Mouse (Mus musculus) large intestine, adult 2 months (tissue): Measurements from ENCODE around the gene Tbc1d21. TPM values are rescaled to one million over a fixed set of nuclear protein-coding genes. Genes with fewer than 3 reads are reported as not detected.

Source experiments
- DNase-seq: peaks from one replicate; pipeline ENCODE4 v3.0.0-alpha.2; 2012; ENCODE audit warnings: low read depth, low spot score
- WGBS: fragments of 180-500 bp; shearing (Covaris S2); methylation state at CpG from one replicate; pipeline ENCODE4 v1.1.7; 2018; 5-methylcytosine and 5-hydroxymethylcytosine counted together
- polyA plus RNA-seq: library from polyadenylated mRNA; depleted of rRNA; stranded (reverse); fragments of >200 nt; gene quantifications from 2 replicates; pipeline ENCODE4 v1.2.3, GENCODE M21; 2012

Tbc1d21 gene
- polyA plus RNA-seq, 1 experiment = not detected

GRCm38 (mm10) chr9:58346498-58346897, 23.8 kb downstream of the Tbc1d21 start:
- 24% methylated on average over 10 of the region's 10 CpGs for WGBS
- no peak for DNase-seq

- no peak for DNase-seq
- 57% methylated on average over 7 of the region's 7 CpGs for WGBS
Measured at GRCm38 (mm10) chr9:58345963-58346362, 24.3 kb downstream of the Tbc1d21 start.

- 86% methylated on average over 1 of the region's 1 CpGs for WGBS
- no peak for DNase-seq
Measured at GRCm38 (mm10) chr9:58341795-58342194, 28.5 kb downstream of the Tbc1d21 start.

GRCm38 (mm10) chr9:58336650-58337281, 33.5 kb downstream of the Tbc1d21 start:
- WGBS = 65% methylated on average over 8 of the region's 8 CpGs
- DNase-seq = no peak

- DNase-seq = no peak
- 64% methylated on average over 3 of the region's 3 CpGs for WGBS
Measured at GRCm38 (mm10) chr9:58331276-58331675, 39.0 kb downstream of the Tbc1d21 start.

- WGBS = 18% methylated on average over 5 of the region's 5 CpGs
- no peak for DNase-seq
Measured at GRCm38 (mm10) chr9:58330293-58330692, 40.0 kb downstream of the Tbc1d21 start.

- WGBS = 48% methylated on average over 1 of the region's 1 CpGs
Measured at GRCm38 (mm10) chr9:58327382-58327781, 42.9 kb downstream of the Tbc1d21 start.

GRCm38 (mm10) chr9:58326477-58327180, 43.6 kb downstream of the Tbc1d21 start:
- WGBS = 22% methylated on average over 4 of the region's 4 CpGs
- no peak for DNase-seq

More at GRCm38 (mm10) chr9:58327382-58327781, 42.9 kb downstream of the Tbc1d21 start:
- no peak for DNase-seq

- WGBS = 95% methylated on average over 3 of the region's 3 CpGs
- DNase-seq = no peak
Measured at GRCm38 (mm10) chr9:58321681-58322080, 48.6 kb downstream of the Tbc1d21 start.

- no peak for DNase-seq
- WGBS = 73% methylated on average over 3 of the region's 3 CpGs
Measured at GRCm38 (mm10) chr9:58318317-58318716, 51.9 kb downstream of the Tbc1d21 start.

- WGBS = 62% methylated on average over 3 of the region's 3 CpGs
- DNase-seq = no peak
Measured at GRCm38 (mm10) chr9:58317381-58317780, 52.9 kb downstream of the Tbc1d21 start.

- DNase-seq = no peak
- WGBS = 74% methylated on average over 7 of the region's 7 CpGs
Measured at GRCm38 (mm10) chr9:58316784-58317183, 53.5 kb downstream of the Tbc1d21 start.

- WGBS = 97% methylated on average over 2 of the region's 2 CpGs
- DNase-seq = no peak
Measured at GRCm38 (mm10) chr9:58315850-58316249, 54.4 kb downstream of the Tbc1d21 start.

- DNase-seq = no peak
- WGBS = 48% methylated on average over 5 of the region's 5 CpGs
Measured at GRCm38 (mm10) chr9:58314682-58315360, 55.4 kb downstream of the Tbc1d21 start.

- DNase-seq = no peak
- WGBS = 6% methylated on average over 21 of the region's 21 CpGs
Measured at GRCm38 (mm10) chr9:58312944-58313359, 57.3 kb downstream of the Tbc1d21 start, which contains the start of gene Loxl1. Gene Loxl1 (minus strand): TSS chr9:58313186.

- DNase-seq = no peak
- 2% methylated on average over 72 of the region's 72 CpGs for WGBS
Measured at GRCm38 (mm10) chr9:58312196-58312943, 57.9 kb downstream of the Tbc1d21 start.

- 61% methylated on average over 33 of the region's 33 CpGs for WGBS
- DNase-seq = no peak
Measured at GRCm38 (mm10) chr9:58311191-58311910, 58.9 kb downstream of the Tbc1d21 start.

GRCm38 (mm10) chr9:58310043-58310660, 60.1 kb downstream of the Tbc1d21 start:
- WGBS = 68% methylated on average over 14 of the region's 14 CpGs
- no peak for DNase-seq
